9 mouse cellular contexts compared by ENCODE assay signal in genomic region chr4:152282721-152283120, GRCm38 (mm10). TPM values are rescaled to one million over a fixed set of nuclear protein-coding genes. Genes with fewer than 3 reads are reported as not detected.
DNase-seq lines count a peak whose midpoint lies in the region; ATAC-seq and TF ChIP-seq lines count a peak whose summit lies in the region.
"Had no signal": no experiment of that assay in that cellular context is flagged by ENCODE, and none has a peak within 500 bp of the region (broad histone marks: within the 10 kb centered on the region; RNA-seq: fewer than 3 reads in every experiment).

No protein-coding gene starts in this region.

- no peak for TF ChIP-seq EP300 in CH12.LX (IDR thresholded peaks at IDR 0.05; ENCODE audit: low read length)

- TF ChIP-seq RAD21 in CH12.LX (IDR thresholded peaks at IDR 0.05; ENCODE audit: low read depth, low read length): no peak

- WGBS in heart, embryonic 12.5 days: 23% methylated on average over 34 of the region's 34 CpGs
- 13% methylated on average over 33 of the region's 34 CpGs for WGBS in forebrain, embryonic 16.5 days
- WGBS in liver, embryonic 15.5 days (ENCODE audit: insufficient replicate concordance): 16% methylated on average over 34 of the region's 34 CpGs

- peak overlapping the region; percentile 34 for H3K4me3 ChIP-seq in heart, embryonic 12.5 days
- H3K4me3 ChIP-seq in CH12.LX (replicated peaks in 1 of 3; ENCODE audit: low read depth in 2 of 3, low read length in 2 of 3, poor library complexity in 1 of 3): peak overlapping the region in 1 of 3 experiments; percentile 36
- H3K4me3 ChIP-seq in forebrain, embryonic 16.5 days (replicated peaks; ENCODE audit: low read length): peak overlapping the region; percentile 42
- peak overlapping the region; percentile 24; the same call in 1 of the 2 replicates for H3K4me3 ChIP-seq in liver, embryonic 15.5 days (replicated peaks)

- H3K9ac ChIP-seq in heart, embryonic 12.5 days: 0 out of 2 replicates have a peak overlapping the region, but pooled peaks have one; percentile 45
- H3K9ac ChIP-seq in CH12.LX (ENCODE audit: insufficient read depth, low read depth): no peak overlapping the region
- H3K9ac ChIP-seq in forebrain, embryonic 16.5 days (replicated peaks; ENCODE audit: low read depth, low read length): no peak overlapping the region
- no peak overlapping the region for H3K9ac ChIP-seq in liver, embryonic 15.5 days

- H3K4me1 ChIP-seq in heart, embryonic 12.5 days (replicated peaks): peaks cover 18% of the 10 kb centered on the region
- H3K4me1 ChIP-seq in CH12.LX (ENCODE audit: control insufficient read depth in 1 of 2, insufficient read depth in 2 of 2): peaks cover 9 to 15% of the 10 kb centered on the region in 2 experiments
- H3K4me1 ChIP-seq in forebrain, embryonic 16.5 days (replicated peaks; ENCODE audit: control insufficient read depth, insufficient read depth, low read length): peaks cover 28% of the 10 kb centered on the region
- H3K4me1 ChIP-seq in liver, embryonic 15.5 days (replicated peaks): peaks cover 16% of the 10 kb centered on the region

- intact Hi-C loops in heart, postnatal 10 days (cut with DNase I): loop anchor here (1.0 kb wide), 1 partner anchor 68 kb away; no protein-coding TSS in a partner anchor

- no peak for TF ChIP-seq CTCF in CH12.LX (conservative IDR thresholded peaks at IDR 0.05 in 1 of 2, IDR thresholded peaks at IDR 0.05 in 1 of 2; ENCODE audit: low read depth in 2 of 2, low read length in 2 of 2)

- H3K27me3 ChIP-seq in heart, embryonic 12.5 days (replicated peaks): peaks cover 87% of the 10 kb centered on the region
- peaks cover 39% of the 10 kb centered on the region for H3K27me3 ChIP-seq in CH12.LX (replicated peaks)
- H3K27me3 ChIP-seq in forebrain, embryonic 16.5 days (replicated peaks; ENCODE audit: control insufficient read depth, insufficient read depth, low read length): peaks cover 65% of the 10 kb centered on the region
- peaks cover 90% of the 10 kb centered on the region for H3K27me3 ChIP-seq in liver, embryonic 15.5 days

- in situ Hi-C loops in CH12.LX (cut with MboI; ENCODE audit: low pct_ligation_motif_present, low pct_unique_long_range_greater_than_20kb, low sequenced_read_pairs): loop anchor here (25.0 kb wide), 1 partner anchor 1830 kb away; no protein-coding TSS in a partner anchor

- peak overlapping the region; percentile 65 for H3K4me2 ChIP-seq in heart, embryonic 12.5 days
- peak overlapping the region; percentile 69 for H3K4me2 ChIP-seq in CH12.LX (ENCODE audit: insufficient read depth, low read depth, poor library complexity, severe bottlenecking)
- H3K4me2 ChIP-seq in forebrain, embryonic 16.5 days (ENCODE audit: low read length): peak overlapping the region; percentile 64
- peak overlapping the region; percentile 51 for H3K4me2 ChIP-seq in liver, embryonic 15.5 days

- H3K79me2 ChIP-seq in CH12.LX (replicated peaks; ENCODE audit: control insufficient read depth, extremely low read depth, insufficient read depth, poor library complexity, severe bottlenecking): no peaks in the 10 kb centered on the region

- H3K36me3 ChIP-seq in heart, embryonic 12.5 days: peaks cover 28% of the 10 kb centered on the region
- peaks cover 0 to 16% of the 10 kb centered on the region in 2 experiments for H3K36me3 ChIP-seq in CH12.LX (replicated peaks in 1 of 2; ENCODE audit: control insufficient read depth in 1 of 2, insufficient read depth in 1 of 2, low read length in 1 of 2)
- no peaks in the 10 kb centered on the region for H3K36me3 ChIP-seq in forebrain, embryonic 16.5 days (ENCODE audit: control insufficient read depth, insufficient read depth)
- no peaks in the 10 kb centered on the region for H3K36me3 ChIP-seq in liver, embryonic 15.5 days (replicated peaks)

- dilution Hi-C loops in CH12.LX (cut with MboI; ENCODE audit: extremely low pct_ligation_motif_present, extremely low pct_unique_long_range_greater_than_20kb, low sequenced_read_pairs): no loop called here

- DNase-seq in heart, postnatal 10 days: no peak
- no peak for DNase-seq in CH12.LX (ENCODE audit: extremely low read depth)
- DNase-seq in spleen, adult 18-20 months: no peak
- DNase-seq in adrenal gland, adult 18-20 months (ENCODE audit: low spot score in 2 of 2): no peak

- H3K27ac ChIP-seq in heart, embryonic 12.5 days (ENCODE audit: poor library complexity, severe bottlenecking): no peak overlapping the region
- H3K27ac ChIP-seq in CH12.LX (ENCODE audit: insufficient read depth, low read depth): no peak overlapping the region
- no peak overlapping the region for H3K27ac ChIP-seq in forebrain, embryonic 16.5 days (ENCODE audit: low read length)
- H3K27ac ChIP-seq in liver, embryonic 15.5 days (replicated peaks): no peak overlapping the region

- TF ChIP-seq POLR2A in CH12.LX (IDR thresholded peaks at IDR 0.05; ENCODE audit: low read depth, low read length): no peak

- no peaks in the 10 kb centered on the region for H3K9me3 ChIP-seq in heart, embryonic 12.5 days (replicated peaks)
- peaks cover 5% of the 10 kb centered on the region for H3K9me3 ChIP-seq in CH12.LX (replicated peaks; ENCODE audit: low read length)
- H3K9me3 ChIP-seq in forebrain, embryonic 16.5 days (ENCODE audit: control insufficient read depth, low read length): no peaks in the 10 kb centered on the region
- H3K9me3 ChIP-seq in liver, embryonic 15.5 days (replicated peaks): no peaks in the 10 kb centered on the region

- no peak for ATAC-seq in heart, embryonic 12.5 days (ENCODE audit: insufficient number of reproducible peaks, low FRiP score)
- no peak for ATAC-seq in forebrain, embryonic 16.5 days
- no peak for ATAC-seq in liver, embryonic 15.5 days (ENCODE audit: insufficient read depth)
- no peak for ATAC-seq in activated CD4-positive, CD25-positive, alpha-beta regulatory T cell, adult 4 months

TF ChIP-seq in CH12.LX, 34 proteins besides CTCF, POLR2A, EP300 and RAD21 (continues in another document):
- no peak for TF ChIP-seq TBP (conservative IDR thresholded peaks at IDR 0.05; ENCODE audit: low read depth, low read length)
- no peak for TF ChIP-seq ZMIZ1 (IDR thresholded peaks at IDR 0.05; ENCODE audit: low read depth, low read length)
- TF ChIP-seq RCOR1 (conservative IDR thresholded peaks at IDR 0.05; ENCODE audit: low read depth, low read length): no peak

RNA-seq across cellular contexts. Expression of gene Gpr153, which starts 8.7 kb away (rescaled TPM):
- 11.9 and 14.0 TPM in 2 replicates for polyA plus RNA-seq in heart, embryonic 12.5 days (2016; fragmentation: Nextera tagmentation; extraction: Ambion mirVana)
- total RNA-seq in heart, postnatal 10 days (2021): 10 to 100 TPM; 30.2 to 31.3 TPM
- total RNA-seq in CH12.LX (2012; rRNA removed) (0.21 and 0.30 TPM in 2 replicates), CH12.LX (2014; rRNA removed) (0.61 and 0.70 TPM in 2 replicates)
- polyA plus RNA-seq in CH12.LX (2012; ENCODE audit: insufficient read length, low read depth): 1.4 and 1.8 TPM in 2 replicates
- 4.4 and 6.2 TPM in 2 replicates for polyA plus RNA-seq in forebrain, embryonic 16.5 days (2015; fragmentation: Nextera tagmentation; extraction: Ambion mirVana)
- 0.76 and 1.2 TPM in 2 replicates for polyA plus RNA-seq in liver, embryonic 15.5 days (2015; fragmentation: Nextera tagmentation; extraction: Ambion mirVana)
- polyA plus RNA-seq in activated CD4-positive, CD25-positive, alpha-beta regulatory T cell, adult 4 months (2017; shearing (Covaris generic)): not detected
- total RNA-seq in adrenal gland, adult 18-20 months (2021): 1 to 10 TPM; 5.3 to 7.4 TPM

RNA-seq across cellular contexts. Expression of gene Hes3, which starts 8.7 kb away (rescaled TPM):
- polyA plus RNA-seq in heart, embryonic 12.5 days (2016; fragmentation: Nextera tagmentation; extraction: Ambion mirVana): not detected in 2 replicates
- not detected for total RNA-seq in heart, postnatal 10 days (2021)
- total RNA-seq in CH12.LX (2012; rRNA removed) (0.13 and 0.21 TPM in 2 replicates), CH12.LX (2014; rRNA removed) (not detected in 2 replicates)
- polyA plus RNA-seq in CH12.LX (2012; ENCODE audit: insufficient read length, low read depth): 0.17 TPM in 1 of 2 replicates, not detected in the other
- polyA plus RNA-seq in forebrain, embryonic 16.5 days (2015; fragmentation: Nextera tagmentation; extraction: Ambion mirVana): not detected in 2 replicates
- polyA plus RNA-seq in liver, embryonic 15.5 days (2015; fragmentation: Nextera tagmentation; extraction: Ambion mirVana): not detected in 2 replicates
- not detected for polyA plus RNA-seq in activated CD4-positive, CD25-positive, alpha-beta regulatory T cell, adult 4 months (2017; shearing (Covaris generic))
- not detected for total RNA-seq in adrenal gland, adult 18-20 months (2021)
- polyA plus RNA-seq: gonadal fat pad, adult 2 months had no signal

RNA-seq across cellular contexts. Expression of gene Icmt, which starts 14.3 kb away (rescaled TPM):
- 24.0 and 25.4 TPM in 2 replicates for polyA plus RNA-seq in heart, embryonic 12.5 days (2016; fragmentation: Nextera tagmentation; extraction: Ambion mirVana)
- total RNA-seq in heart, postnatal 10 days (2021): 10 to 100 TPM; 27.3 to 33.4 TPM
- total RNA-seq in CH12.LX (2012; rRNA removed) (21.5 and 27.4 TPM in 2 replicates), CH12.LX (2014; rRNA removed) (17.8 and 18.5 TPM in 2 replicates)
- 24.2 and 29.8 TPM in 2 replicates for polyA plus RNA-seq in CH12.LX (2012; ENCODE audit: insufficient read length, low read depth)
- 20.7 and 21.3 TPM in 2 replicates for polyA plus RNA-seq in forebrain, embryonic 16.5 days (2015; fragmentation: Nextera tagmentation; extraction: Ambion mirVana)
- polyA plus RNA-seq in liver, embryonic 15.5 days (2015; fragmentation: Nextera tagmentation; extraction: Ambion mirVana): 7.6 TPM in 2 replicates
- 1 to 10 TPM; 7.2 to 7.7 TPM for polyA plus RNA-seq in activated CD4-positive, CD25-positive, alpha-beta regulatory T cell, adult 4 months (2017; shearing (Covaris generic))
- total RNA-seq in adrenal gland, adult 18-20 months (2021): 10 to 100 TPM; 52.1 to 55.6 TPM

RNA-seq across cellular contexts. Expression of gene Rnf207, which starts 36.1 kb away (rescaled TPM):
- 56.5 and 62.1 TPM in 2 replicates for polyA plus RNA-seq in heart, embryonic 12.5 days (2016; fragmentation: Nextera tagmentation; extraction: Ambion mirVana)
- 100 to 1,000 TPM in 1 of 2 experiments, 10 to 100 TPM in 1; 95.9 to 112 TPM for total RNA-seq in heart, postnatal 10 days (2021)
- total RNA-seq in CH12.LX (2012; rRNA removed) (0.21 and 0.51 TPM in 2 replicates), CH12.LX (2014; rRNA removed) (not detected in 2 replicates)
- not detected in 2 replicates for polyA plus RNA-seq in CH12.LX (2012; ENCODE audit: insufficient read length, low read depth)
- 2.4 and 4.0 TPM in 2 replicates for polyA plus RNA-seq in forebrain, embryonic 16.5 days (2015; fragmentation: Nextera tagmentation; extraction: Ambion mirVana)
- polyA plus RNA-seq in liver, embryonic 15.5 days (2015; fragmentation: Nextera tagmentation; extraction: Ambion mirVana): 0.08 TPM in 1 of 2 replicates, not detected in the other
- polyA plus RNA-seq in activated CD4-positive, CD25-positive, alpha-beta regulatory T cell, adult 4 months (2017; shearing (Covaris generic)): not detected
- 1 to 10 TPM in 1 of 2 experiments, under 1 TPM in 1; 0.43 to 1.3 TPM for total RNA-seq in adrenal gland, adult 18-20 months (2021)

RNA-seq across cellular contexts. Expression of gene Rpl22, which starts 42.8 kb away (rescaled TPM):
- polyA plus RNA-seq in heart, embryonic 12.5 days (2016; fragmentation: Nextera tagmentation; extraction: Ambion mirVana): 278 and 280 TPM in 2 replicates
- 100 to 1,000 TPM; 283 to 290 TPM for total RNA-seq in heart, postnatal 10 days (2021)
- total RNA-seq in CH12.LX (2012; rRNA removed) (1,590 and 1,720 TPM in 2 replicates), CH12.LX (2014; rRNA removed) (1,936 and 1,966 TPM in 2 replicates)
- 1,935 and 2,300 TPM in 2 replicates for polyA plus RNA-seq in CH12.LX (2012; ENCODE audit: insufficient read length, low read depth)
- polyA plus RNA-seq in forebrain, embryonic 16.5 days (2015; fragmentation: Nextera tagmentation; extraction: Ambion mirVana): 173 and 196 TPM in 2 replicates
- 146 and 201 TPM in 2 replicates for polyA plus RNA-seq in liver, embryonic 15.5 days (2015; fragmentation: Nextera tagmentation; extraction: Ambion mirVana)
- 1,000 to 10,000 TPM; 1,059 to 1,071 TPM for polyA plus RNA-seq in activated CD4-positive, CD25-positive, alpha-beta regulatory T cell, adult 4 months (2017; shearing (Covaris generic))
- 100 to 1,000 TPM; 443 to 509 TPM for total RNA-seq in adrenal gland, adult 18-20 months (2021)
